Mouse (Mus musculus): ENCODE data around the gene Sec23a.

GRCm38 (mm10) chr12:59040851-59041250 is 29.0 kb upstream of the Sec23a start:
- TF ChIP-seq CTCF (IDR thresholded peaks at IDR 0.05; ENCODE audit: low read depth, low read length), result no peak
- no peak for TF ChIP-seq POLR2A (IDR thresholded peaks at IDR 0.05; ENCODE audit: extremely low read depth, insufficient read depth, low read length)
